Mouse (Mus musculus) brain, embryonic 14.5 days (tissue): ENCODE measurements at regions not wholly inside any gene's neighbourhood (a gene's known extent, or its start where the extent isn't known, plus 50 kb on each side); places are given as distances from the start of the nearest gene placed in this dataset.

Experiments used
- CTCF ChIP-seq: fragments of 200-500 bp; IDR thresholded peaks from 2 replicates; pipeline ENCODE4 v1.5.1; 2012; ENCODE audit warnings: inconsistent platforms, mild to moderate bottlenecking, moderate library complexity, borderline replicate concordance; ENCODE audit not compliant: insufficient read depth, insufficient read length; ENCODE audit errors: extremely low read depth
- POLR2A ChIP-seq: fragments of 200-500 bp; IDR thresholded peaks from 2 replicates; pipeline ENCODE4 v1.6.1; 2012; ENCODE audit warnings: mild to moderate bottlenecking, inconsistent platforms, borderline replicate concordance; ENCODE audit not compliant: poor library complexity, insufficient read depth, insufficient read length, severe bottlenecking; ENCODE audit errors: extremely low read depth

DNA sequence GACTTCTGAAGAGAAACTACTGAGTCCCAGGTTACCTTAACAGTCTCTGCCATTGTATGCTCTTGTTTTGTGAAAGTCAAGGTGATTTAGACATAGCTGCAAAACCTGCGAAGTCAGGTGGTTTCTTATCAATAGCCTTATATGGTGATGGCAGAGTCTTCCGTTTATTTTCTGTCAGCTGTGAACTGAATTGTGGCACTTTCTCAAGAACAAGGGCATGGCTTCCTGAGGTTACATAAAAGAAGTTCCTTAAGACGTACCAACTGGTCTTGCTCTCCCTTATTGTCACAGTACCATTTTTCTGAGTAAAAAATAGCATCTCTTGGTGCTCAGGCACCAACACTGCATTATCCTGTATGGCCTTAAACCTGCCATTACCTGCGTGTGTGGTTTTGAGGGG is 959.6 kb downstream of the Gsdmc2 start:
- TF ChIP-seq CTCF: no peak
- TF ChIP-seq POLR2A: no peak
